Mouse (Mus musculus): ENCODE results near the gene Zfp42. TPM values are rescaled to one million over a fixed set of nuclear protein-coding genes. Genes with fewer than 3 reads are reported as not detected.

Zfp42 gene
- polyA plus RNA-seq, 1 experiment from 2014 or later: not detected

Other genes starting within 250 kb of the Zfp42 start
- gene Triml1, start 165.5 kb downstream of the Zfp42 start, polyA plus RNA-seq (2015; fragmentation: Nextera tagmentation; extraction: Ambion mirVana): not detected in 2 replicates
- 0.07 TPM in 1 of 2 replicates, not detected in the other for gene Triml2, start 126.4 kb downstream of the Zfp42 start, polyA plus RNA-seq (2015; fragmentation: Nextera tagmentation; extraction: Ambion mirVana)
- gene Adam26b, start 221.1 kb upstream of the Zfp42 start, polyA plus RNA-seq (2015; fragmentation: Nextera tagmentation; extraction: Ambion mirVana): not detected in 2 replicates